Mouse (Mus musculus) T-helper 17 cell (primary cell): ENCODE data around the gene Chst11.

ENCODE experiments used
- in situ Hi-C, 2 experiments: fragments of 300-600 bp; cut with MboI, MseI; formaldehyde crosslinking; loops; 1 replicate in 1 of 2; 2 replicates in 1 of 2; pipeline ENCODE4 v1.15.1; 2025; ENCODE audit warnings: high pct_unique_total_duplicates in 2 of 2

Gene Chst11

DNA sequence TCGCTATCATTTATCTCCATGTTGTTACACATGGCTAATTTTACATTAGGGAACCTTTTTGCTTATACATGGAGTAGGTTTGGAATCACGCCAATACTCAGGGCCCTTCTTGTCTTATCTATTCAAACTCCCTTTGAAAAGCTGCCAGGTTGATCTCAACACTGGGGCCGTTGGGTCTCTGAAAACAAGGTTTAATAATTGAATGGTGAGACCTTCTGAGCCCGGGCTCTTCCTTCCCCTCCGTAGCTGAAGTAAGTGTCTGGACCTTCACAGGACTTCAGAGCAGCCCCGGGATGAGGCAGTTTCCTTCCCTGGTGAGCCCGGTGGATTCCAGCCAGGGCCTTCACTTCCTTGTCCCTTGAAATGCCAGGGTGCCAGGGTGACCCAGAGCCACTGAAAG, 5.6 kb downstream of the Chst11 start:
- in situ Hi-C loops: no loop called here

DNA sequence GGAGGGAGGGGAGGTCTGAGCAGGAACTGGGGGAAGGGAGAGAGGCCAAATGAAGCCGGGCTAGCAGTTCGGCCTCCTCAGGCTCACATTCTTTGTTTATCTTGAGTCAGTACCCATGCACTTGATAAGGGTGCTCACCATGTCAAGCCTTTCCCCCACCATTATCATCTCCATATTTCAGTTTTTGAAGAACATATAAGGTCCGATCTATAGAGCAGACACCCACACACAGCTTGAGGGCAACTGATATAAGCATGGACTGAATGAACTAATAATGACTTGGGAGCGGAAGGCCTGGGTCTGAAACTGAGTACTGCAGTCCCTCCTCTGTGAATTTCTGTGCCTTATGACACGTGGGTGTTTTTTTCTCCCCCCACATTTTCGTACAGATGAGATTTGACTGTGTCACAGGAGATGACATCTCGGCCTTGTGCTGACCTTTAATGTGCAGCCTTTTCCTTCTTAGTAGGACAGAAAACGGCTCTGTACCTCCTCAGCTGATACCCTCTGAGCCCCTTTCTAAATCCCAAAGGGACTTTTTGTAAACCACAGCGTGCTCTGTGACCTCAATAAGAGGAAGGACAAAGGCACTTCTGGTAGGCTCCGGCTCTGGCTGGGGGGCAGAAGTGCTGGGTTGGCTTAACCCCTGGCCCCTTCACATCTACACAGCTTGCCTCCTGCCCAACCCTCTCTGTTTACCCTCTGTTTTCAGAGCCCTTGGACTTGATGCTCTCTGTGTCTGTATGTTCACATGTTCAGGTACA, 6.6 kb downstream of the Chst11 start:
- in situ Hi-C loops: no loop called here

DNA sequence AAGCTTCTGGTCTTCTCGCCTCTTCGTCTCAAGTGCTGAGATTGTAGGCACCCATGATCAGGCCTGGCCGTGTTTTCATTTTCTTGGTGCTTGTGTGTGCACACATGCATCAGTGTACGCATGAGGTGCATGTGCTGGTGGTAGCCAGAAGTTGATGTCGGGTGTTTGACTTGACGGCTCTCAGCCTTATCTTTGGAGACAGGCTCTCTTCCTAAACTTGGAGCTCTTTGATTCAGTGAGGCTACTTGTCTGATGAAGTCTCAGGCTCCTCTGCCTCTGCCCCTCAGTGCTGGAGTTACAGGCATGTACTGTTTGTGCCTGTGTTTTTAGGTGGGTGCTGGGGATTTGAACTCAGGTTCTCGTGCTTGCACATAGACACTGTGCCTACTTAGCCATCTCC, 9.0 kb downstream of the Chst11 start:
- in situ Hi-C loops: no loop called here

DNA sequence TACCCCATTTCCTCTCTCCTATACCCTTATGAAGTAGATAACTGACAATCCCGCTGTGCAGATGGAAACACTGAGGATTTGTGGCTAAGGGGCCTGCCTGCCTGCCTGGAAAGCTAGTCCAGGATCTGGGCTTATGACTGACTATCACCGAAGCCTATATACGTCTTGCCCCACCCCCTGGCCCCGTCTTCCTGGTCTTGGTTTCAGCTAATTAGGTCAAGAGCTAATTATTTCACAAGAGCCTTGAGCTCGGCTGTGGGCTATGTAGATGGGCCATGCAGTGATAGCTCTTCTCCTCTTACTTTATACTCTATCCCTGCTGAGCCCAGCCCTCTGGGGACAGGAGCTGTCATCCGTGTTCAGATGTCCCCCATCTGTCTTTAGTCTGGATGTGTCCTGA, 12.2 kb downstream of the Chst11 start:
- in situ Hi-C loops: no loop called here

DNA sequence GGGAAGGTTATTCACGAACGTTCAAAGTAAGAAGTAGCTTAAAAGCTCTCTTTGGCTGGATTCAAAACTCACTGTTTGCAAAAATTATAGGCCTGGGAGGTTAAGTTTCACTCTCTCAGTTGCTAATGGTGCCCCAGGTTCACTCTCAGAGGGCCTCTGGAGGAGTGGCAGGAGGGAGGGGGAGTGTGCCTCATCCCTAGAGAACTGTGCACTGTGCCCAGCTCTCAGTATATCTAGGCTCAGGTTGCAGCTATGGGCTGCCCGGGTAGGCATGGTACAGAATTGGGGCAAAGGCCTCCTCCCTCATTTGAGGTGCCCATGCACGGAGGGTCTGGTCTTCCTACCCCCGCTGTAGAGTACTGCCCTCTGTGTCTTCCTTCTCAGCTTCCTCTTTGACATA, 14.9 kb downstream of the Chst11 start:
- in situ Hi-C loops: loop anchor here in 1 of 2 experiments (10.0 kb wide), 1 partner anchor 1495 kb away; the partner anchor contains the start of gene S1pr4

DNA sequence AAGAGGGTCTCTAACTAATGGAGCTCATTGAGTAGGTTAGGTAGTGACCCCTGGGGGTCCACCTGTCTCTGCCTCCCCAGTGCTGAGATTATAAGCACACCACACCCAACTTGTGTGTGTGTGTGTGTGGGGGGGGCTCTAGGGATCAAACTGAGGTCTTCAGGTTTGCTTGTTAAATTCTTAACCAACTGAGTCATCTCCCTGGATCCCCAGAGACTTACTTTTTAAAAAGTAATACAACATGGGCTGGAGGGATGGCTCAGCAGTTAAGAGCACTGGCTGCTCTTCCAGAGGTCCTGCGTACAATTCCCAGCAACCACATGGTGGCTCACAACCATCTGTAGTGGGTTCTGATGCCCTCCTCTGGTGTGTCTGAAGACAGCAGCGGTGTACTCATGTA, 15.4 kb downstream of the Chst11 start:
- in situ Hi-C loops: loop anchor here in 1 of 2 experiments (10.0 kb wide), 1 partner anchor 1496 kb away; the partner anchor contains the start of gene S1pr4

DNA sequence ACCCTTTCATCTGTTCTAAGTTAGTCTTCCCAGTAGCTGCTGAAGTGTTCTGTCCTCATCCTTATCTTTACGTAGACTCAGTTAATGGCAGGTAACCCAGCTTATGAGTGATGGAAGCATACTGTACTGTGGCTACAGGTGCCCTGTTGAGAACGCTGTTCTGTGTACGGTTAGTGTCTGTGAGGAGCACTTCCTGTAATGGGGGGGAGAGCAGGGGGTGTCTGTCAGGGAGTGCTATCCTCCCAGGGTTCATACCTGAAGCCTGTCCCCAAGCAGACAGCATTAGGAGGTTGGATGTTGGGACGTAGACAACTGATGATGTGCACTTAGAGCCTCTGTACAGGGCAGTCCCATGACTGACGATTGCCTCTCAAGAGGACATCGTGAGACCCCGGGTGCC, 18.6 kb downstream of the Chst11 start:
- in situ Hi-C loops: loop anchor here in 1 of 2 experiments (10.0 kb wide), 1 partner anchor 1499 kb away; the partner anchor contains the start of gene S1pr4

DNA sequence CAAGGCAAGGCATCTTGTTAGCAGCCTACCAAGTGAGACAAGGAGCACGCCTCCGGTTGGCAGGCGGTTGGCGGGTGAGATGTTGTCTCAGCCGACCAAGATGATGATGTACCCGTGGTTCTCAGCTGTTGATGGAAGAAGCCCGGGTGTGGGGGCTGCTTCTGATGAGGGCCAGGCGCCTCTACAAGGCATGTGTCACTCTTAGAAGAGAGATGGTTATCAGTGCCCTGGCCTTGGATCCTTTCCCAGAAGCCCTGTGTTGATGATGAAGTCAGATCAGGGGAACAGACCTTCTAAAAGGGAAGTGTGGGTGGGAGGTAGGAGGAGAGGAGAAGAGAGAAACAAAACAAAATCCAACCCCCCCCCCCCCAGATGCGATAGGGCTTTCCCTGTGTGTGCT, 19.1 kb downstream of the Chst11 start:
- in situ Hi-C loops: loop anchor here in 1 of 2 experiments (10.0 kb wide), 1 partner anchor 1500 kb away; the partner anchor contains the start of gene S1pr4

DNA sequence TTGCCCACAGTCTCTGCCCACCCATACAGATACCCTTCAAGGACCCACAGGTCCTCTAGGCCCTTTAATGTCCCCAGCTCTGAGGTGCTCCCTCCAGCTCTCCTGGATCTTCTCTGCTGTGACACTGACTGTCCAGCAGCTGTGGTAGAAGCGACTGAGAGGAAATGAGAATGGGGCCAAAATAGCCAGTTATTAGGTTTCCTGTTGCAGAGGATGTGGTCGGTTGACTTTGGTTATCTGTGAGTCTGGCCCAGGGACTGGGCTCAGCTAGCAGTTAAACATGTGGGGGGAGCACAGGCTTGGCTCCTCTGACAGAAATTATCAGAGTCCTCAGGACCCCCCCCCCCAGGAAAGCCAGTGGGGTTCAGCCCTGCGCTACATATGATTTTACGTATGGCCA, 19.7 kb downstream of the Chst11 start:
- in situ Hi-C loops: loop anchor here in 1 of 2 experiments (10.0 kb wide), 1 partner anchor 1500 kb away; the partner anchor contains the start of gene S1pr4

DNA sequence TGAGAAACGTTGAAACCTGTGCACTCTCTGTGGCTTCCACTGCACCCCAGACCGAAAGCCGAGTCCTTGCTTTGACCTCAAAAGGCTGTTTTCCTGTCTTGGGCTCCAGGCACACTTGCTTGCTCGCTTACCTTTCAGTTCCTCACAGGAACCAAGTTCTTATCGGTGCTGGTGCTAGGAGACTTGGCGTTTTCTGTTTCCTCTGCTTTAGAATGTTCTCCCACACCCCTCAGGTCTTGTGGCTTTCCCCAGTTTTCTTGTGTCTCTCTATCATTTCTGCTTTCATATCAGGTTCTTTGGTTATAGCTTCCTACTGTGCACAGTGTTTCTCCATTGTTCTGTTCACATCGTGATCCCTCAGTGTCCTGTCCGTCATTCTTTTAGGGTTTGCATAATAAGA, 21.0 kb downstream of the Chst11 start:
- in situ Hi-C loops: loop anchor here in 1 of 2 experiments (10.0 kb wide), 1 partner anchor 1501 kb away; the partner anchor contains the start of gene S1pr4

DNA sequence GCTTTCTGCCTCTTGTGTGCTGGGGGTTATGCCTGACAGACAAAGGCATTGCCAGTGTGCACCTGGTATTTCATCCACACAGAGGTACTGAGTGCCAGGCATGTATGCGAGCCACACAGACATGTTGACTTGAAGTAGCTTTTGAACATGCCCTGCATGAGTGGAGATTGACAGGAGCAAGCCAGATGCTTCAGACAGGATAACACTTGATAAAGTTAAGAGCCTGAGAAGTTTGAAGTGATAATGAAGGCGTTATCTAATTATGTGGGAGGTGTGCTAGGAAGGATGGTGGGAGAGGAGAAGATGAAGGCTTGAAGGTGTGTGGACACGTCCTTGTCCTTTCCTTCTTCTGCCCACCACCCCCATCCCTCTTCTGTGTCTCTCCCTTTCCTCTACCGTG, 28.7 kb downstream of the Chst11 start:
- in situ Hi-C loops: no loop called here

DNA sequence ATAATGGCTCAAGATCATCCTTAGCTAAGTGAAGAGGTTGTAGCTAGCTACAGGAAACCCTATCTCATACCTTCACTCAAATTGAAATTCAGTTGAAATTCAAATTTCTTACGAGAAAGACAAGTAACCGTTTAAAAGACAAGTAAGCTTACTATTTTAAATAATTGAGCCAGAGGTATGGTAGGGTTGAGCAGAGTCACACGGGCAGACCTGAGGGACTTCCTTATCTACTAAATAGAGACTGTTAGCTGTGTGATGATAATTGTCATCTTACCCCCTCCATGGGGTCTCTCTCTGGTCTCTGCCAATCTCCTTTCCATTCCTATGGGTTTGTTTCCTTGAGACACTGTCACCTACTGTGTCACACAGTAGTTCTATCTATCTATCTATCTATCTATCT, 30.6 kb downstream of the Chst11 start:
- in situ Hi-C loops: no loop called here

DNA sequence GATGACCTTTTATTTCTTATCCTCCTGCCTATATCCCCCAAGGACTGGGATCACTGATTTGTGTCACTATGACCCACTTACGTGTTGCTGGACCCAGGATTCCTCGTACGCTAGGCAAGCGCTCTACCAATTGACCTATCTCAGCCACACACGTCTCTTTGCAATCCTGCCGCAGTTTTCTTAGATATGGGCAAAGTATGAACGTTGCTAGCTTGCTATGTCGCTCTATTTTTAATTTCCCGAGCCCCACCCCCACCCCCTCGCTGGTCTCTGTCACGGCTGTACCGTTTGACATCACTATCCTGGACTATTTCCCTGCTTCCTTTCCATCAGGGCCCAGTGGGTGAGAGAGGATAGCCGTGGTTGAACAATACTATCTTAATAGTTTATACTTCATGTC, 31.5 kb downstream of the Chst11 start:
- in situ Hi-C loops: no loop called here

DNA sequence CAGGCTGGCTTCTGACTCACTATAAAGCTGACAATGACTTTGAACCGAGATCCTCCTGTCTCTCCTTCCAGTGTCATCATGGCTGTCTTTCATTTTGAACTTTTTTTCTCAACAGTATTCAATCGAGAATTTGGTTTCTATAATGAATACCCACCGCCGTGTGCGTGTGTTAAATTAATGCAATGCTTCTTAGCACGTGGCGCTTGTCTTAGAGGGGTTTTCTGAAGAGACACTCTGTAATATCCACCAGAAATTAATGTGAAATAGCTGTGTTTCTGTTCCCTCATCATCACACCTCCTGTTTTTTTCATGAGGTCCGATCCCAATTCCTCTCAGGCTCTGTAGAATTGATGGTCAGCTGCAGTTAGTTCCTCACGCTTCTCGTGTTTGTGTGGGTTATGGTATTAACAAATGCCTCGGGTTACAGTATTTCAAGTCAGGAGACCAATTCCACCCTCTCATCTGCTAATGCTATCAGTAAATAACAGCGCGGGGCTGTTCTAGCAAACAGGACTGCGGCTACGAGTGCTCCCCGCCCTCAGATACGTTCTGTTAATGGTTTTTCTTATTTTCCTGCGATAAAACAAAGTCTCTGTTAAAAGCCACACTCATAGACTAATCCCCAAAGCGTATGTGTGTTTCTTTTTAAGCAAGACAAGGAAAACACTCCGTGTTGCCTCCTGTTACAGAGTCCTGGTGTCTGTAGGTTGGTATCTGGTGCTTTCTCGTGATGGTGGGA, 32.6 kb downstream of the Chst11 start:
- in situ Hi-C loops: no loop called here

DNA sequence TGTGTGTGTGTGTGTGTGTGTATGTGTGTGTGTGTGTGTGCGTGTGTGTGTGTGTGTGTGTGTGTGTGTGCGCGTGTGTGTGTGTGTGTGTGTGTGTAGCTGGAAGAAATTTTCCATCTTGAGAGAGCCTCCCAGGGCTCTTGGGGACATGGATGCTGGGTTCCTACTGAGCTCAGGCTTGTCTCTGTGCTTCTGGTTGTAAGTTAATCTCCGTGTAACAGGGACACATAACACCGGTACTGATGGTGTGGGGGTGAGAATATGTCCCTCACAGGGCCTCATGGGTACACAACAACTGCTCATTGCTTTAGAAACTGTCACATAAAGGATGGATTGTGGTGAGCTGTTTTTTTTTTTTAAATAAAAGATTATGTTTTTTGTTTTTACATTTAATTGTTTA, 33.2 kb downstream of the Chst11 start:
- in situ Hi-C loops: no loop called here

DNA sequence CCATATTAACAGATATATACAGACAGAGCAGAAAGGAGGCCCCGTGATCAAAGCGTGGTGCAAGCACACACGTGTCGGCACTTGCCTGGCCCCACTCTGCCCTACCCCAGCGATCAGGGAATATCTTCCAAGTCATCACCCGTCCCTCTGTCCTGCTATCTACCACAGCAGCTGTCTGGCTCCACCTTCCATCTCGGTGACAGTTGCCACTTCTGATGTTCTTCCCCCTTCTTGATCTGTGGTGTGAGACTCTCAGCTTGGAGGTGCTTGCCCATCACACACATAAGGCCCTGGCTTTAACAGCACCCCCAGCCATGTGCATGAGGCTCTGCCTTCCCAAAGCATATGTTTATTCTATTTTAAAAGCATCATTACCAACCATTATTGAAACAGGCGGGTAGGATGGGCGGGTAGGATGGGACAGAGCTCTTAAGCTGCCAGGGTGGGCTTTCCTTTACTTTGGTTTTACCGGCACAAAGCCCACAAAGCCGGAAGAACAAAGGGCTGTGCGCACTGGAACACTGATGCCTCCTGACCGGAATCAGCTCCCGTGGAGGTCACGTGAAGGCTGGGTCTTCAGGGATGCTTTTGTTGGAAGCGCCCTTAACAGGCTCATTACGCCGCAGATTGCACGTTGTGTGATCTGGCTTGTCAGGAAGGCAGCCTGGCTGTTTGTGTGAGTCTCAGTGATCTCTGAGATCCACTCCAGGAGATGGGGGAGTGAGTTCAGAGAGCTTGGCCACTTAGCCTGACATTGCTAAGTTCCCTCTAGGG, 34.4 kb downstream of the Chst11 start:
- in situ Hi-C loops: no loop called here

DNA sequence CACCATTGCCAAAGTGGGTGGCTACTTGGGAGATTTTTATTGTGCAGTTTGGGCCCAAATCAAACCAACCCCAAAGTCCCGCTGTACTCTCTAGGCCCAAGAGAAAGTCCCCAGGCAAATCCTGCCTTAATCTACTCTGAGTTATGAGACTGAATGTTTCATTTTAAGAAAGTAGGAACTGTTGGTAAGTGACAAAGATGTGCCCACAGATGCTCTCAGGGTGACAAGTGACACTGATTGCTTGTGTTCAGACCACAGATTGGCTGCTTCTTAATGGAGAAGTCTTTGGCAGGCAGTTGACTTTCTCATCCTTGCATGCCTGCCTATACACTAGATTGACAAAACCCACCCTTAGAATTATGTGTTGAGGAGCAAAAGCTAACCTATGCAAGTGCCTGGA, 37.3 kb downstream of the Chst11 start:
- in situ Hi-C loops: no loop called here

DNA sequence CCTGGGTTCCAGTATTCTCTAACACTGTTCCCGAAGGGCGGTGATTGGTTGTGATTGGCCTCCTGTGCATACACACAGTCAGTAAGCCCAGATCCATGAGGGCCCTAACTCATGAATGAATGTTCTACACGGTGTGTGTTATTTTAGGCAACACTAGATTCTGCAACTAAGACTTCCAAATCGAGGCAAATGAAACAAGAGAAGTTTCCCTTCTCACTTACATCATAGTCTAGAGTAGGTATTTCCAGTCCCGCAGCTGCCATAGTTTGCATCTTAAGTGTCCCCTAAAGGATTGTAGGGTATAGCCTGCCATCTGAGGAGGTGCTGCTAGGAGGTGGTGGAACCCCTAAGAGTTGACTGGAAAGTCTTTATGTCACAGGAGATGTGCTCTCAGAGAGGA, 40.9 kb downstream of the Chst11 start:
- in situ Hi-C loops: no loop called here

DNA sequence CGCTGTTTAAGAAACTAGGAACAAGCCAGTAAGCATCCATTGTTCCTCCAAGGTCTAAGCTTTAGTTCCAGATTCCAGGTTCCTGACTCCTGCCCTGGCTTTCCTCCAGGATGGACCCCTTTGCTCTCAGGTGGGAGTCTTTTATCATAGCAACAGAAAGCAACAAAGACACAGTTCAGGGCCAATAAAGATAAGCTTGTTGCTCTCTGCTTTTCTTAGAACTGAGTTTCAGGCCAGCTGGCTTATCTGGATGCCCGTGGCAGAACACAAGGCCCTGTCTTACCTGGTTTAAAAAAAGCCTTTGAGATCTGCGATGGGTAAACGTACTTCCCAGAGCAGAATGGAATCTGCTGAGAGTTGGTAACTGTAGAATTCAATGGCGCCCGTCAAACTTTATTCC, 42.4 kb downstream of the Chst11 start:
- in situ Hi-C loops: no loop called here

DNA sequence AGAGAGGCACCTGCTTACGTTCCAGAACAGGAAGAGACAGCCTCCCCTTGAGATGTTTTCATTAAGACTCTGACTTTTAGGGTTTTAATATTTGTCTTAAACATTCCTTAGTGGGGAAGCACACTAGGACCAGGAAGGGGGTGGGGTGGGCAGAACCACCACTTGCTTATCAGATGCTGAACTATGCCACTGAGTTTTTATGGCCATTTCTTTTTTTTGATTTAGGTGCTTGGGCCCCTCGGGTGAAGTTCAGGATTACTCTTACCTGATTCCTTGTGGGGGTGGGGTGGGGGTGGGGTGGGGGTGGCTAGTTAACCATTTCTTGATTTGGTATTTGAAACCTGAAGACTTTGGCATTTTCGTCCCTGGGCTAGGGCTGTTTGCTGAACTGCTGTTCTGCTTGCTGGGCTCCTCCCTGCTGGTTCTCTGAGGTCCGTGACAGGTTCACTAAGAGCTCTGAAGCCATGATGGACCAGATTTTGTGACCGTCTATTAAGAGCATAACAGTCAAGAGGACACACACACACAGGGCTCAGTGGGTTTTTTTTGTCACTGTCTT, 44.9 kb downstream of the Chst11 start:
- in situ Hi-C loops: loop anchor here in 1 of 2 experiments (5.0 kb wide), 1 partner anchor 712 kb away; no protein-coding TSS in a partner anchor

DNA sequence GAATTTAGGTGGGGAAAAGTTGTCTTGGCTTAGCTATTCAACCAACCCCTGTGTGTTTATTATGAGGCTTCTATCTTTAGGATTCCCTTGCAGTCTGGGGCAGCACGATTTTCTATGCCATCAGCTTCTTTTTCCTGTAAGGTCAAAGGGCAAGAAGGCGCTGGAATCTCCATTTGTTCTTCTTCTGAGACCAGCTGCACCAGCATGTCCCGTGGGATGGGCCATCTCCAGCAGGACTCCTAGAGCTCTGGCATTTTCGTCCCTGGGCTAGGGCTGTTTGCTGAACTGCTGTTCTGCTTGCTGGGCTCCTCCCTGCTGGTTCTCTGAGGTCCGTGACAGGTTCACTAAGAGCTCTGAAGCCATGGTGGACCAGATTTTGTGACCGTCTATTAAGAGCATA, 45.6 kb downstream of the Chst11 start:
- in situ Hi-C loops: loop anchor here in 1 of 2 experiments (5.0 kb wide), 1 partner anchor 711 kb away; no protein-coding TSS in a partner anchor
